Mouse (Mus musculus) ovary, adult 10 weeks (tissue): ENCODE data around the gene Siglecg. TPM values are rescaled to one million over a fixed set of nuclear protein-coding genes. Genes with fewer than 3 reads are reported as not detected.

ENCODE experiments used
- polyA plus RNA-seq: library from polyadenylated mRNA; stranded (reverse); fragments of 350-450 nt; fragmentation: Illumina TruSeq; extraction: RNeasy Lipid Tissue Mini Kit (QIAGEN cat#74804); gene quantifications from one replicate; pipeline ENCODE4 v1.2.3, GENCODE M21; 2014

Siglecg gene
- polyA plus RNA-seq: not detected

DNA sequence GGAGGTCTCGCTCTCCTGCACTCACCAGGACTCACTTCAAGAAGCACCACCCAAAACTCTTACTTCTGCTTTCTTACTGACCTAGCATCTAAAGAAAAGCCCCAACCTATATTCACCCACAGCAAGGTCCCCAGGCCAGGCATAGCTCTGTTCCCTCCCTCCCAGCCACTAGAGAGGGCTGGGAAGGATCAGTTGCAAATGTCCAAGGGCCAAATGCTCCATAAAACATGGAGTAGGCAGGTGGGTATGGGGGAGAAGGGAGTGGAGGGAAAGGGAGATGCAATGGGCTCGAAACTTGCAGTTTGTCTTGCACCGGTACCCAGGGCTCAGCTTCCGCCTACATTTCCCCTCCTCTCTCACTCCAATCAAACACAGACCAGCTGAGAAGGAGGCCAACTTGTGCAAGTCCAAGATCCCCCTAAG, at the start of gene Siglecg:
Gene Siglecg, plus strand, starts transcription at position 74 of the 423 bp plus-strand sequence.

GRCm38 (mm10) chr7:43427406-43427805, 19.4 kb downstream of the Siglecg start, which contains the start of gene Lim2:
Lim2 (plus strand) TSS chr7:43427670.

GRCm38 (mm10) chr7:43436341-43437255, 28.6 kb downstream of the Siglecg start, which contains the start of gene Nkg7:
Nkg7 (plus strand) TSS chr7:43437073.

GRCm38 (mm10) chr7:43440482-43440881, 32.5 kb downstream of the Siglecg start, which contains the start of gene Cldnd2:
Cldnd2 (plus strand) TSS chr7:43440782.

GRCm38 (mm10) chr7:43443917-43444293, 35.9 kb downstream of the Siglecg start, which contains the start of the genes Etfb and Gm45233:
Etfb (plus strand) TSS chr7:43444083.
Gm45233 (plus strand) TSS chr7:43444128.

GRCm38 (mm10) chr7:43462851-43463250, 54.8 kb downstream of the Siglecg start, which contains the start of gene Vsig10l:
Vsig10l (plus strand) TSS chr7:43463151.

Other genes starting within 250 kb of the Siglecg start
- 51.8 TPM for gene Zfp715, start 94.9 kb upstream of the Siglecg start, polyA plus RNA-seq
- 1.2 TPM for gene Siglecf, start 56.9 kb upstream of the Siglecg start, polyA plus RNA-seq
- gene Lim2, start 19.5 kb downstream of the Siglecg start, polyA plus RNA-seq: not detected
- not detected for gene Nkg7, start 28.9 kb downstream of the Siglecg start, polyA plus RNA-seq
- not detected for gene Cldnd2, start 32.6 kb downstream of the Siglecg start, polyA plus RNA-seq
- gene Etfb, start 35.9 kb downstream of the Siglecg start, polyA plus RNA-seq: 1.5 TPM
- not detected for gene Gm45233, start 35.9 kb downstream of the Siglecg start, polyA plus RNA-seq
- 0.88 TPM for gene Vsig10l, start 54.9 kb downstream of the Siglecg start, polyA plus RNA-seq
- gene Iglon5, start 81.9 kb downstream of the Siglecg start, polyA plus RNA-seq: not detected
- gene 4931406B18Rik, start 97.7 kb downstream of the Siglecg start, polyA plus RNA-seq: not detected
- gene Cd33, start 136.2 kb downstream of the Siglecg start, polyA plus RNA-seq: 5.7 TPM
- 3.5 TPM for gene Zfp658, start 154.1 kb downstream of the Siglecg start, polyA plus RNA-seq
- gene Zfp719, start 171.4 kb downstream of the Siglecg start, polyA plus RNA-seq: 42.2 TPM
- gene Zfp819, start 199.0 kb downstream of the Siglecg start, polyA plus RNA-seq: 0.20 TPM
- gene Ceacam18, start 226.5 kb downstream of the Siglecg start, polyA plus RNA-seq: not detected